Mouse (Mus musculus) midbrain, embryonic 11.5 days (tissue): ENCODE data around the gene Yipf3. TPM values are rescaled to one million over a fixed set of nuclear protein-coding genes. Genes with fewer than 3 reads are reported as not detected.

ENCODE experiments used
- ATAC-seq: fragments of 200-750 bp; cut with Nextera tagmentation; 2 replicates; pipeline ENCODE4 v1.8.0; 2017; ENCODE audit warnings: moderate TSS enrichment, moderate library complexity; ENCODE audit not compliant: low FRiP score
- DNase-seq: peaks from one replicate; pipeline ENCODE4 v3.0.0; 2015; ENCODE audit warnings: low spot score; ENCODE audit errors: missing footprints
- H3K27ac ChIP-seq: fragments of 300-500 bp; sonication (generic); 2 replicates; pipeline ENCODE4 v1.5.1; 2014; ENCODE audit warnings: low read depth, low read length
- H3K27me3 ChIP-seq: fragments of 300-500 bp; sonication (generic); 2 replicates; pipeline ENCODE4 v1.6.1; 2014; ENCODE audit warnings: mild to moderate bottlenecking, low read length, moderate library complexity, mixed read lengths; ENCODE audit not compliant: control insufficient read depth, insufficient read depth
- H3K36me3 ChIP-seq: fragments of 300-500 bp; sonication (generic); 2 replicates; pipeline ENCODE4 v1.6.1; 2014; ENCODE audit warnings: mild to moderate bottlenecking, low read length, moderate library complexity, mixed read lengths; ENCODE audit not compliant: control insufficient read depth, insufficient read depth
- H3K4me1 ChIP-seq: fragments of 300-500 bp; sonication (generic); 2 replicates; pipeline ENCODE4 v1.6.1; 2014; ENCODE audit warnings: low read length; ENCODE audit not compliant: control insufficient read depth, insufficient read depth
- H3K4me2 ChIP-seq: fragments of 300-500 bp; sonication (generic); 2 replicates; pipeline ENCODE4 v1.6.1; 2014; ENCODE audit warnings: mild to moderate bottlenecking, moderate library complexity
- H3K4me3 ChIP-seq: fragments of 300-500 bp; sonication (generic); 2 replicates; pipeline ENCODE4 v1.5.1; 2014; ENCODE audit warnings: low read depth, low read length
- H3K9ac ChIP-seq: fragments of 300-500 bp; sonication (generic); 2 replicates; pipeline ENCODE4 v1.6.1; 2014; ENCODE audit warnings: low read length
- H3K9me3 ChIP-seq: fragments of 300-500 bp; sonication (generic); 2 replicates; pipeline ENCODE4 v1.6.1; 2016; ENCODE audit warnings: low read length; ENCODE audit not compliant: control insufficient read depth
- WGBS: fragments of 180-500 bp; shearing (Covaris S2); extraction: QIAGEN DNeasy Blood & Tissue Kit; methylation state at CpG from one replicate; pipeline ENCODE4 v1.1.7; 2014; 5-methylcytosine and 5-hydroxymethylcytosine counted together
- polyA plus RNA-seq: library from polyadenylated mRNA; unstranded; fragments of >200 nt; fragmentation: Nextera tagmentation; extraction: Ambion mirVana; gene quantifications from 2 replicates; pipeline ENCODE4 v1.2.1, GENCODE M21; 2014

Gene Yipf3
- polyA plus RNA-seq, result 57.9 and 67.6 TPM in 2 replicates

GRCm38 (mm10) chr17:46247512-46248188 lies at the start of gene Yipf3, which contains the start of gene Polr1c:
Gene Yipf3 (plus strand): TSS chr17:46248080.
Gene Polr1c (minus strand): TSS chr17:46248054.
- Histone ChIP-seq H3K9ac (peak within 1 kb of the TSS; percentile 93), H3K27me3 (no peaks in the 10 kb centered on the region), H3K4me3 (peak within 1 kb of the TSS; percentile 97), H3K4me1 (peaks cover 15% of the 10 kb centered on the region), H3K4me2 (peak within 1 kb of the TSS; percentile 95), H3K9me3 (no peaks in the 10 kb centered on the region), H3K27ac (peak within 1 kb of the TSS; percentile 32; the same call in 1 of the 2 replicates), H3K36me3 (peaks cover 34% of the 10 kb centered on the region)
- under 1% methylated on average over 53 of the region's 53 CpGs for WGBS
- peak; percentile 99 for DNase-seq
- peak; percentile 93 for ATAC-seq

DNA sequence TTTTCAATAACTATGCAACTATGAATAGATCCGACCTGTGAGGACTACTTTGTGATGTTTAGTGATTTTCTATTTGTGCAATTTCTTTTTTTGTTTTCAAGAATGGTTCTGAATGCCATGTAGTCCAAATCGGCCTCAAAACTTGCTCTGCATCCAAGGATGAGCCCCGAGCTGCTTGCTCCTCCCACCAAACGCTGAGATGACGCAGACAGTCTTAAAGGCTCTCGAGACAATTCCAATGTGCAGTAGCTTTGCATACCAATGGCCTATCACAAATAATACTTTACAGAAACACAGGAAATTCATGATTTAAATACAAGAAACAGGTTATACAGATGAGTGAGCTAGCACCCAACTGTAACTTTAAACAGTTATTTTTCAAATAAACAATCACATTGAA lies 46.7 kb upstream of the Yipf3 start:
- ATAC-seq (no peak), DNase-seq (no peak)
- Histone ChIP-seq H3K27ac (no peak overlapping the region), H3K9ac (no peak overlapping the region), H3K27me3 (no peaks in the 10 kb centered on the region), H3K36me3 (peaks cover 5% of the 10 kb centered on the region; the same call in 1 of the 2 replicates), H3K4me2 (peak overlapping the region; percentile 74), H3K4me3 (peak overlapping the region; percentile 70; the same call in 1 of the 2 replicates), H3K9me3 (no peaks in the 10 kb centered on the region), H3K4me1 (peaks cover 17% of the 10 kb centered on the region)
- WGBS, result 75% methylated on average over 6 of the region's 6 CpGs

DNA sequence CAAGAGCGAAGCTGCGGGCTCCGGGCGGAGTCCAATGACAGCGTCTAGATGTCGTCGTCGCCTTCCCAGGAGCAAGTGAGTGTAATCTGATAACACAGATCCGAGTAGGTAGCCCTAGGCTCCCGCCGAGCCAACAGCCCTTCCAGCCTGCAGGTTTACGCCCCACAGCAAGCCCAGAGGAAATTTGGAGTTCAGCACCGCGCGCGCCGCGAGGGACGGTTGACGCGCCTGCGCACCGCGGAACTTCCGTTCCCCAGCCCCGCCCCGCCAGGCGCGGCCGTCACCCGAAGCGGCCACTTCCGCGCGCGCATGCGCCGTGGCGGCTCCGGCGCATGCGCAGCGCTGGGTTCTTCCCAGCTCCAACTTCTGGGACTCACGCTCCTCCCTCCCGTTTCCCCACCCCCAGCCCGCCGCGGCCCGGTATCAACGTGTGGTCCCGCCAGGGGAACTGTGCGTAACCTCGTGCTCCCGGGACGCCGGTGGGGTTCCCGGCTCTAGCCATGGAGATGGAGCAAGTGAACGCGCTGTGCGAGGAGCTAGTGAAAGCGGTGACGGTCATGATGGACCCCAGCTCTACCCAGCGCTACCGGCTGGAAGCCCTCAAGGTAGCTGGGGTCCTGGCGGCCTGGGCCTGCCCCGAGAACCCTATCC lies 45.3 kb upstream of the Yipf3 start, which contains the start of the genes Polh and Xpo5:
Gene Polh, minus strand, starts transcription at position 225 of the 651 bp plus-strand sequence.
Gene Xpo5, plus strand, starts transcription at position 362 of the 651 bp plus-strand sequence.
- Histone ChIP-seq H3K9me3 (no peaks in the 10 kb centered on the region), H3K4me3 (peak within 1 kb of the TSS; percentile 70), H3K4me2 (peak within 1 kb of the TSS; percentile 94), H3K27ac (peak within 1 kb of the TSS; percentile 64), H3K9ac (peak within 1 kb of the TSS; percentile 80), H3K4me1 (peaks cover 17% of the 10 kb centered on the region), H3K27me3 (no peaks in the 10 kb centered on the region), H3K36me3 (peaks cover 12% of the 10 kb centered on the region)
- ATAC-seq, result peak; percentile 97
- DNase-seq, result peak; percentile 100
- under 1% methylated on average over 65 of the region's 66 CpGs for WGBS

GRCm38 (mm10) chr17:46203078-46203477 lies 44.8 kb upstream of the Yipf3 start:
- no peak overlapping the region for H3K27ac ChIP-seq
- 0% methylated on average over 20 of the region's 20 CpGs for WGBS
- H3K4me2 ChIP-seq, result peak overlapping the region; percentile 94
- DNase-seq (no peak), ATAC-seq (no peak)
- peak overlapping the region; percentile 79 for H3K9ac ChIP-seq
- H3K9me3 ChIP-seq, result no peaks in the 10 kb centered on the region
- peaks cover 13% of the 10 kb centered on the region for H3K36me3 ChIP-seq
- H3K27me3 ChIP-seq, result no peaks in the 10 kb centered on the region
- peaks cover 17% of the 10 kb centered on the region for H3K4me1 ChIP-seq
- peak overlapping the region; percentile 70 for H3K4me3 ChIP-seq

DNA sequence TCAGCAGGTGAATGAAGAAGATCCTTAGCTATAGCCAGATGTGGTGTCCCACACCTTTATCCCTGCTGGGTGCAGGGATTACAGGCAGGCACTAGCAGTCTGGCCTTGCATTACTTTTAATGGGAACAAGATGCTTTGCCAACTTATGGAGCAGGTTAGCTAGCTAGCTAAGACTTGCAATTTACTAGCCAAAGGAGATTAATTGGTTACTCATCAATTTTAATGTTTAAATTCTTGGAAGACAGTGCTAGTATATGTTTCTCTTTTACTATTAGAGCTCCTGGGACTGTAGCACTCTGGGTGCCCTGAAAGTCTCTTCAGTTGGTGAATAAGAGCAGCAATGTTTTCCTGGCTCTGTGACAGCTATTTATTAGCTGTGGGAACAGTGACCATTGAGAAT lies 41.2 kb upstream of the Yipf3 start:
- H3K27me3 ChIP-seq, result no peaks in the 10 kb centered on the region
- DNase-seq (no peak), ATAC-seq (no peak)
- no peak overlapping the region for H3K9ac ChIP-seq
- no peak overlapping the region for H3K27ac ChIP-seq
- H3K4me1 ChIP-seq, result peaks cover 12% of the 10 kb centered on the region
- no peaks in the 10 kb centered on the region for H3K9me3 ChIP-seq
- peaks cover 25% of the 10 kb centered on the region for H3K36me3 ChIP-seq
- H3K4me2 ChIP-seq, result no peak overlapping the region
- H3K4me3 ChIP-seq, result no peak overlapping the region

DNA sequence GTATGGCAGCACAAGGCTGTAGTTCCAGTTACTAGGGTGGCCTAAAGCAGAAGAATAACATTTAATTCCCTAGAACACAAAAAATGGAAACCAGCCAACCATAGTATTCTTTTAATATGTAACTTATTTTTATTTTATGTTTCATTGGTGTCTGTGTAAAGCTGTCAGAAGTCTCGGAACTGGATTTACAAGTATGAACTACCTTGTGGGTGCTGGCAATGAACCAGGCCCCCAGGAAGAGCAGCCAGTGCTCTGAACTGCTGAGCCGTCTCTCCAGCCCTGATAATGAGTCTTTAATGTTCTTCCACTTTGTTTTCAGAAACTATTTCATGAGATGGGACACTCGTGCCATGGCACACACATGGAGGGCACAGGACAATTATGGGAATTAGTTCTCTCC lies 37.3 kb upstream of the Yipf3 start:
- no peak overlapping the region for H3K4me3 ChIP-seq
- DNase-seq (no peak), ATAC-seq (no peak)
- H3K4me1 ChIP-seq, result no peaks in the 10 kb centered on the region
- 92% methylated on average over 3 of the region's 3 CpGs for WGBS
- H3K36me3 ChIP-seq, result peaks cover 36% of the 10 kb centered on the region
- no peak overlapping the region for H3K9ac ChIP-seq
- no peak overlapping the region for H3K4me2 ChIP-seq
- H3K27ac ChIP-seq, result no peak overlapping the region
- no peaks in the 10 kb centered on the region for H3K27me3 ChIP-seq
- no peaks in the 10 kb centered on the region for H3K9me3 ChIP-seq

DNA sequence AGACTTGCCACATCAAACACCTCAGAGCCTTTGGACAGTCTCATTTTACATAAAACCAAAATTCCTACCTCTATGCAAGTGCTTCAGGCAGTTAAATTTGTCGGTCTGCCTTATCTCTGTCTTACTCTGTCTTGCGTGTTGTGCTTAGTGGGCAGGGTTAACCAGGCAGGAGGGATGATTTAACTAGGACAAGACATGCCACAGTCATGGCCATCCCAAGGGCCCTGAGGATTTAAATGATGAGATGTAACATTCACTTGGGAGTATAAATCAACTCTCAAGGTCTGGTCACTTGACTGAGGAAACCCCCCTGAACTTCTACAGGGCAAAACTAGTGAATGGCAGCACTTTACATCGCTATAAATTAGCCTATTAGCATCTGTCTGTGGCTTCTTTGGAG lies 26.3 kb upstream of the Yipf3 start:
- H3K4me1 ChIP-seq, result no peaks in the 10 kb centered on the region
- DNase-seq, result no peak
- no peak overlapping the region for H3K4me2 ChIP-seq
- H3K9me3 ChIP-seq, result no peaks in the 10 kb centered on the region
- peaks cover 41% of the 10 kb centered on the region for H3K36me3 ChIP-seq
- no peak overlapping the region for H3K27ac ChIP-seq
- no peak overlapping the region for H3K9ac ChIP-seq
- no peak overlapping the region for H3K4me3 ChIP-seq
- H3K27me3 ChIP-seq, result no peaks in the 10 kb centered on the region
- no peak for ATAC-seq
- 93% methylated on average over 3 of the region's 3 CpGs for WGBS

DNA sequence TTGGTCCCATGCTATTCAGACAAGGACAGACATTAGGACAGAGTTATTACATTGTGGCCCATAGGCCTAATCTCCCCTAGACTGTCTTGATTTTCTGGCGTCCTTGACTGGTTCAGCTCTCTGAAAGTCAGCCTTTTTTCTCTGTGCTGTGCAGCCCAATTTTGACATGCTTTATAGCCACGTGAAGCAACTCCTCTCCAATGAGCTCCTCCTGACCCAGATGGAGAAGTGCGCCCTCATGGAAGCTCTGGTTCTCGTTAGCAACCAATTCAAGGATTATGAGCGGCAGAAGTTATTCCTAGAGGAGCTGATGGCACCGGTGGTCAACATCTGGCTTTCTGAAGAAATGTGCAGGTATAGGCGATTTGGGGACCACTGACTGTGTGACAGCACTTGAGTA lies 20.3 kb upstream of the Yipf3 start:
- Histone ChIP-seq H3K9me3 (no peaks in the 10 kb centered on the region), H3K4me3 (no peak overlapping the region), H3K27me3 (no peaks in the 10 kb centered on the region), H3K4me2 (no peak overlapping the region), H3K36me3 (peaks cover 31% of the 10 kb centered on the region), H3K4me1 (no peaks in the 10 kb centered on the region), H3K27ac (no peak overlapping the region), H3K9ac (no peak overlapping the region)
- DNase-seq, result no peak
- ATAC-seq, result no peak
- 89% methylated on average over 7 of the region's 7 CpGs for WGBS

- no peaks in the 10 kb centered on the region for H3K27me3 ChIP-seq
- no peaks in the 10 kb centered on the region for H3K9me3 ChIP-seq
- ATAC-seq, result no peak
- DNase-seq, result no peak
- no peaks in the 10 kb centered on the region for H3K4me1 ChIP-seq
- H3K27ac ChIP-seq, result no peak overlapping the region
- H3K4me3 ChIP-seq, result no peak overlapping the region
- H3K4me2 ChIP-seq, result no peak overlapping the region
- peaks cover 23% of the 10 kb centered on the region; the same call in 1 of the 2 replicates for H3K36me3 ChIP-seq
- 80% methylated on average over 1 of the region's 1 CpGs for WGBS
- no peak overlapping the region for H3K9ac ChIP-seq
Observed at GRCm38 (mm10) chr17:46236067-46236466, 11.8 kb upstream of the Yipf3 start.
